Mouse (Mus musculus): Measurements from ENCODE around the gene Fignl2. TPM values are rescaled to one million over a fixed set of nuclear protein-coding genes. Genes with fewer than 3 reads are reported as not detected.

Fignl2 gene
- polyA plus RNA-seq, 1 experiment from 2014 or later: 0.19 TPM

GRCm38 (mm10) chr15:101107906-101108671 is 29.7 kb upstream of the Fignl2 start:
- H3K4me3 ChIP-seq: no peak overlapping the region
- H3K4me2 ChIP-seq: no peak overlapping the region
- no peaks in the 10 kb centered on the region; the same call in 1 of the 2 replicates for H3K27me3 ChIP-seq
- H3K27ac ChIP-seq: no peak overlapping the region
- H3K4me1 ChIP-seq: peaks cover 7% of the 10 kb centered on the region; the same call in 1 of the 2 replicates
- no peak overlapping the region for H3K9ac ChIP-seq
- no peaks in the 10 kb centered on the region for H3K36me3 ChIP-seq
- no peaks in the 10 kb centered on the region for H3K9me3 ChIP-seq
- ATAC-seq (ENCODE audit: borderline replicate concordance, extremely low read depth, low FRiP score, low TSS enrichment): no peak
- 84% methylated on average over 5 of the region's 5 CpGs for WGBS

GRCm38 (mm10) chr15:101106011-101106410 is 27.6 kb upstream of the Fignl2 start:
- no peak overlapping the region for H3K9ac ChIP-seq
- H3K4me2 ChIP-seq: no peak overlapping the region
- H3K27me3 ChIP-seq: no peaks in the 10 kb centered on the region; the same call in 1 of the 2 replicates
- H3K9me3 ChIP-seq: no peaks in the 10 kb centered on the region
- H3K27ac ChIP-seq: no peak overlapping the region
- ATAC-seq (ENCODE audit: borderline replicate concordance, extremely low read depth, low FRiP score, low TSS enrichment): no peak
- H3K4me3 ChIP-seq: no peak overlapping the region
- 0 out of 2 replicates have a peak, but pooled peaks cover 3% of the 10 kb centered on the region for H3K4me1 ChIP-seq
- WGBS: 79% methylated on average over 10 of the region's 10 CpGs
- no peaks in the 10 kb centered on the region for H3K36me3 ChIP-seq

- H3K36me3 ChIP-seq: no peaks in the 10 kb centered on the region
- no peak overlapping the region for H3K9ac ChIP-seq
- H3K27ac ChIP-seq: no peak overlapping the region
- H3K4me2 ChIP-seq: peak overlapping the region; percentile 43
- WGBS: 16% methylated on average over 12 of the region's 12 CpGs
- H3K4me3 ChIP-seq: 0 out of 2 replicates have a peak overlapping the region, but pooled peaks have one; percentile 8
- 0 out of 2 replicates have a peak, but pooled peaks have one; percentile 57 for ATAC-seq (ENCODE audit: borderline replicate concordance, extremely low read depth, low FRiP score, low TSS enrichment)
- H3K4me1 ChIP-seq: 0 out of 2 replicates have a peak, but pooled peaks cover 3% of the 10 kb centered on the region
- no peaks in the 10 kb centered on the region for H3K27me3 ChIP-seq
- H3K9me3 ChIP-seq: no peaks in the 10 kb centered on the region
Measured at GRCm38 (mm10) chr15:101105496-101105994, 27.2 kb upstream of the Fignl2 start.

GRCm38 (mm10) chr15:101103605-101104304 is 25.4 kb upstream of the Fignl2 start:
- Histone ChIP-seq H3K4me3 (no peak overlapping the region), H3K36me3 (no peaks in the 10 kb centered on the region), H3K4me1 (0 out of 2 replicates have a peak, but pooled peaks cover 3% of the 10 kb centered on the region), H3K9me3 (no peaks in the 10 kb centered on the region), H3K27ac (no peak overlapping the region), H3K27me3 (0 out of 2 replicates have a peak, but pooled peaks cover 7% of the 10 kb centered on the region), H3K9ac (no peak overlapping the region), H3K4me2 (no peak overlapping the region)
- no peak for ATAC-seq (ENCODE audit: borderline replicate concordance, extremely low read depth, low FRiP score, low TSS enrichment)
- 82% methylated on average over 9 of the region's 9 CpGs for WGBS

- H3K9me3 ChIP-seq: no peaks in the 10 kb centered on the region
- H3K27me3 ChIP-seq: 0 out of 2 replicates have a peak, but pooled peaks cover 7% of the 10 kb centered on the region
- ATAC-seq (ENCODE audit: borderline replicate concordance, extremely low read depth, low FRiP score, low TSS enrichment): no peak
- peaks cover 11% of the 10 kb centered on the region for H3K4me1 ChIP-seq
- H3K4me2 ChIP-seq: no peak overlapping the region
- no peaks in the 10 kb centered on the region for H3K36me3 ChIP-seq
- no peak overlapping the region for H3K9ac ChIP-seq
- WGBS: 58% methylated on average over 3 of the region's 3 CpGs
- H3K27ac ChIP-seq: no peak overlapping the region
- no peak overlapping the region for H3K4me3 ChIP-seq
Measured at GRCm38 (mm10) chr15:101100996-101101395, 22.6 kb upstream of the Fignl2 start.

- Histone ChIP-seq H3K9me3 (no peaks in the 10 kb centered on the region), H3K9ac (0 out of 2 replicates have a peak overlapping the region, but pooled peaks have one; percentile 4), H3K4me3 (no peak overlapping the region), H3K36me3 (no peaks in the 10 kb centered on the region), H3K4me1 (peaks cover 8% of the 10 kb centered on the region), H3K4me2 (peak overlapping the region; percentile 58), H3K27me3 (0 out of 2 replicates have a peak, but pooled peaks cover 7% of the 10 kb centered on the region), H3K27ac (no peak overlapping the region)
- 13% methylated on average over 28 of the region's 28 CpGs for WGBS
- no peak for ATAC-seq (ENCODE audit: borderline replicate concordance, extremely low read depth, low FRiP score, low TSS enrichment)
Measured at GRCm38 (mm10) chr15:101097985-101098651, 19.8 kb upstream of the Fignl2 start.

- peaks cover 14% of the 10 kb centered on the region for H3K4me1 ChIP-seq
- 68% methylated on average over 3 of the region's 3 CpGs for WGBS
- 0 out of 2 replicates have a peak, but pooled peaks cover 7% of the 10 kb centered on the region for H3K27me3 ChIP-seq
- no peaks in the 10 kb centered on the region for H3K9me3 ChIP-seq
- ATAC-seq (ENCODE audit: borderline replicate concordance, extremely low read depth, low FRiP score, low TSS enrichment): no peak
- H3K36me3 ChIP-seq: no peaks in the 10 kb centered on the region
- no peak overlapping the region for H3K4me2 ChIP-seq
- no peak overlapping the region for H3K27ac ChIP-seq
- no peak overlapping the region for H3K4me3 ChIP-seq
- no peak overlapping the region for H3K9ac ChIP-seq
Measured at GRCm38 (mm10) chr15:101095392-101095791, 17.0 kb upstream of the Fignl2 start.

- Histone ChIP-seq H3K4me2 (no peak overlapping the region), H3K9ac (no peak overlapping the region), H3K4me1 (peaks cover 14% of the 10 kb centered on the region), H3K4me3 (no peak overlapping the region), H3K36me3 (no peaks in the 10 kb centered on the region), H3K27ac (no peak overlapping the region), H3K9me3 (no peaks in the 10 kb centered on the region), H3K27me3 (0 out of 2 replicates have a peak, but pooled peaks cover 7% of the 10 kb centered on the region)
- WGBS: 59% methylated on average over 9 of the region's 9 CpGs
- no peak for ATAC-seq (ENCODE audit: borderline replicate concordance, extremely low read depth, low FRiP score, low TSS enrichment)
Measured at GRCm38 (mm10) chr15:101094979-101095378, 16.6 kb upstream of the Fignl2 start.

- H3K36me3 ChIP-seq: no peaks in the 10 kb centered on the region
- 0 out of 2 replicates have a peak, but pooled peaks cover 1% of the 10 kb centered on the region for H3K27me3 ChIP-seq
Measured at GRCm38 (mm10) chr15:101093988-101094387, 15.6 kb upstream of the Fignl2 start.

GRCm38 (mm10) chr15:101092829-101093648 is 14.7 kb upstream of the Fignl2 start:
- H3K4me3 ChIP-seq: no peak overlapping the region

More at GRCm38 (mm10) chr15:101093988-101094387, 15.6 kb upstream of the Fignl2 start:
- WGBS: 59% methylated on average over 6 of the region's 6 CpGs
- no peak overlapping the region for H3K4me2 ChIP-seq
- no peak overlapping the region for H3K9ac ChIP-seq
- peaks cover 14% of the 10 kb centered on the region for H3K4me1 ChIP-seq
- no peak overlapping the region for H3K4me3 ChIP-seq
- ATAC-seq (ENCODE audit: borderline replicate concordance, extremely low read depth, low FRiP score, low TSS enrichment): no peak
- no peak overlapping the region for H3K27ac ChIP-seq
- no peaks in the 10 kb centered on the region for H3K9me3 ChIP-seq

More at GRCm38 (mm10) chr15:101092829-101093648, 14.7 kb upstream of the Fignl2 start:
- Histone ChIP-seq H3K4me1 (peaks cover 9% of the 10 kb centered on the region), H3K9me3 (no peaks in the 10 kb centered on the region), H3K27me3 (no peaks in the 10 kb centered on the region), H3K9ac (no peak overlapping the region), H3K36me3 (no peaks in the 10 kb centered on the region), H3K27ac (no peak overlapping the region), H3K4me2 (no peak overlapping the region)
- 38% methylated on average over 25 of the region's 25 CpGs for WGBS
- no peak for ATAC-seq (ENCODE audit: borderline replicate concordance, extremely low read depth, low FRiP score, low TSS enrichment)

Data from lung, embryonic 15.5 days (tissue).